Mouse (Mus musculus) heart, adult 11 months (tissue): Measurements from ENCODE around the gene Gdpd5.

Experiments used
- DNase-seq: peaks from one replicate; pipeline ENCODE4 v3.0.0; 2022

Gene Gdpd5

DNA sequence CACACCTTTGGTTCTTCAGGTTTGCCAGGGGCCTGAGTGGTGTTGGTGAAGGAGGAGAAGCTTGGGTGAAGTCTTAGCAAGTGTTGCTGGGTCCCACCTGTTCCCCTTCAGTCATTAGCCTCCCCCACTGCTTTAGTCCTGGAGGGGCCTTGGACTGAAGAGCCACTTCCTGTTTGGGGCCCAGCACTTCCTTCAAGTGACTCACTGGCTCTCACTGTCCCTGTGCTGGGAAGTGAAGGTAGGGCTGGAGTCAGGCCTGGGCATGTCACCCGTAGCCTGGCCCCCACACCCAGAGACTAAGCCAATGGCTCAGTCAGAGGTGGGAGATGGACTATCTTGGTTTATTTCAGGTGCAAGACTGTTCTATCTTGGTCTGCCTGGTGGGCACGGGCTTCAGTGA, 26.4 kb downstream of the Gdpd5 start:
- DNase-seq, result no peak

GRCm38 (mm10) chr7:99409441-99410222, 28.4 kb downstream of the Gdpd5 start:
- DNase-seq, result no peak

GRCm38 (mm10) chr7:99410315-99410714, 29.1 kb downstream of the Gdpd5 start:
- DNase-seq, result peak; percentile 96

DNA sequence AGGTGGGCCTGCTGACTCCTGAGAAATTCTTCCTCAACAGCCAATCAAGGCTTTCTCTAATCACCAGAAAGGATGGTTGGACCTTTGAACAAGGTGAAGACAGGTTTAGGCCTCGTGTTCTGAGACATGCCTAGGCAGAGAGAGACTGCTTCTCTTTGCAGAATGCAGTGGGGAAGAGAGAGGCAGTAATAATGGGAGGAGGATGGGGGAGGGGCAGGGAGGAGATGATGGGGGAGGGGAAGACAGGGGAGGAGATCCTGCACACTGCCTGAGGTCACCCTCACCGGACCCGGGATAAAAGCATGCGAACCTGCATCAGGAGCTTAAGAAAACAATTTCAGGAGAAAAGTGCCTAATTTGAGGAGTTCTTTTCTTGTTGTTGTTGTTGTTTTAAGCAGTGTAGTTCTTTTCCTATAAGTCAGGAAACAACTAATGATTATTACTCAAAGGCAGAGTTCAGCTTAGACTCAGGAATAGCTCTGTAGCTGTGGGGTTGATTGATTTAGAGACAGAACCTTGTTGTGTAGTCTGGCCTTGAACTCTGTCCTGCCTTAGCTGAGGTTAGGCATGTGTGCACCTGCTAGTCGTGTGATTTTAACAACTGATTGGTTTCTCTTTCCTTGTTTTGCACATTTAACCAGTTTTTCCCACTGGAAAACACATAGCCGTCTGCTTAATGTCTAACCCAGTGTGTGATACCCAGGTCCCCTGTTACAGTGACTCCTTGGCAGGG, 30.0 kb downstream of the Gdpd5 start:
- DNase-seq, result no peak

DNA sequence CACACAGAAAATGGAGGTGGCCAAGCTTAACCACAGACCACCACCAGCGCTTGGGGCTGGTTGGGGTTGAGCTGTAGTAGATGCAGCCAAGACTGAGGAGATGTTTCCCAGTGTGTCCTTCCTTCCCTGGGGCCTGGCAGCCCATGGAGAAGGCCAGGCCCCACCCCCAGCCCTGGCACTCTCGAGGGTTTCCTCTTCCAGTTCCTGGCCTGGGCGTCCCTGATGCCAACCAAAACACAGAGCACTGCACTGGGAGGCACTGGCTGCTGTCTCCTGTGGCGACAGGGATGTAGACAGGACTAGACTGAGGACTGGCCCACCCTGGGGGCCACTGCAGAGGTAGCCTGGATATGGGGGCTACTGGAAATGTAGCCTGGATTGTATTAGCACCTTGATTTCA, 33.8 kb downstream of the Gdpd5 start:
- DNase-seq, result peak; percentile 97

DNA sequence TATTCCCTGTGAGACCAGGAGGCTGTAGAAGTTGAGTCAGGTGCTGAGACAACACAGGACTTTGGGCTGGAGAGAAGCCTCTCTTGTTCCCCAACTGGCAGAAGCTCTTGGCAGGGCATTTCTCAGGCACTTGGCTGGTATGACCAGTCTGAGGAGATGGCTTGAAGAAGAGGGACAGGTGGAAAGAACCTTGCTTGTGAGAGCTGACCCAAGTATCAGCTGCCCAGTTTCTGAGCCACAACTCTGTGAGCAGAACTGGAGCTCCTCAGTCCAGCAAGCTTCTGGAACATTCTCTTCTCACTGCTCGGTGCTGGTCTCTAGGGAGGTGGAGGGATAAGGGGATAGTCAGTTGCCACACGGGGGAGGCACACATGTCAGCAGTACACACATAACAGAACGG, 38.1 kb downstream of the Gdpd5 start:
- peak; percentile 89 for DNase-seq

- no peak for DNase-seq
Observed at GRCm38 (mm10) chr7:99421006-99421405, 39.8 kb downstream of the Gdpd5 start.

DNA sequence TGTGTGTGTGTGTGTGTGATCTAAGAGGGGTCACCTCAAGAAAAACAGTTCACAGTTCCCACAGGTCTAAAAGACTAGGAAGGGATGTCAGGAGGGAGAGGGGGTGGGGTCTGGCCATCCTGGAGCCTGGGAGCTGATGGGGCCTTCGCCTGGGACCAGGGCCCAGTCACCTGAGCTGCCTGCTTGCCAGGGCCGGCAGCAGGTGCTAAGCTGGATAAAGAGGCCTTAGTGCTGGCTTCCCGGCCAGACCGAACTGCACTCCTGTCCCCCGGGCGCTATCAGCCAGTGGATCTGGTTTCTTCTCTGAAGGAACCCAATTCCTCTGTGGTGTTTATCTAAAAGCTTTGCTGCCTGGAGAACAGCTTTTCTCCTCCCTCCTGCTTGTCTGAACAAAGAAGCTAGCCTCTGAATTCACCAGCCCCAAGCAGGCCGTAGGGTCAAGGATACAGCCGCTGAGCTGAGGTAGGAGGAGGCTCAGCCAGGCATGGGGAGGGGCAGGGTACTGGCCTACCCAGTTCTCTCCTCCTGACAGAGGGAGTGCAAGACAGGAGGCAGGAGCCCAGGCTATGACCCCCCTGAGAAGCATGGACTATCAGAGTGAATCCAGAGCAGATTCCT, 43.4 kb downstream of the Gdpd5 start:
- no peak for DNase-seq

GRCm38 (mm10) chr7:99425706-99426105, 44.5 kb downstream of the Gdpd5 start:
- DNase-seq, result no peak

DNA sequence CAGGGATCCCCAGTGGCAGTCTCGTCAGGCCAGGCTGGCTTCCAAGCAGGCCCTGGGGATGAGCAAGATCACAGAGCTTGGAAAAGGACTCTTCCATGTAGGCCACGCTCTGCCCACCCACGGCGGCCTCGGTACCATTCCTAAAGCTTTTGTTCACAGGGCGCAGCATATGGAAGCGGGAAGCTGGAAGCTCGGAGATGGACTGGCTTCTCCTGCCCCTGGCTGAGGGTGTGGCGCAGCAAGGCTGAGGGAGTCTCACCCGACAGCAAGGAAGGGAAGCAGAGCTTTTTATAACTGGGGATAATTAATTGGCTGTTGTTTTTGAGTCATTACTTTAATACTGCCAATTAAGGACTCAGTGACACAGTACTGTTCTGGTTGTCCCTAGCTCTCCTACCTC, 45.8 kb downstream of the Gdpd5 start:
- no peak for DNase-seq

GRCm38 (mm10) chr7:99427987-99428386, 46.8 kb downstream of the Gdpd5 start:
- no peak for DNase-seq

- no peak for DNase-seq
Observed at GRCm38 (mm10) chr7:99428836-99429235, 47.6 kb downstream of the Gdpd5 start.

GRCm38 (mm10) chr7:99429786-99430185, 48.6 kb downstream of the Gdpd5 start:
- DNase-seq, result no peak

DNA sequence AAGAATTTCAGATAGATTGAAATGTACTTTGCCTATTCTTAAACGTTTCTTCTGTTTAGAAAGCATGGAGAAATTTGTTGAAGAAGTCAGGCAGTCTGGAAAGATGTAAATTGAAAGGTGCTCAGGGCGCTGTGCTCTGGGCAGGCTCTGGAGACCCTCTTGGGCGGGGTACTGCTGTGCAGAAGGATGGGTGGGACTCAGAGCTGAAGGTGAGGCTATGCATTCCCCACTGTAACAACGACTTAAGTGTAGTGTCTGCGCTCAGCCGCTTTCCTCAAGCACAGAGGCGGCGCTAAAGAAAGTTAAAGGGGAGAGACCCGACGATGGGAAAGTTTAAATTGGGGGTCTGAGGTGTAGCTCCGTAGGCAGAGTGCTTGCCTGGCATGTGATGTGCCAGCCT, 49.0 kb downstream of the Gdpd5 start:
- DNase-seq, result no peak

DNA sequence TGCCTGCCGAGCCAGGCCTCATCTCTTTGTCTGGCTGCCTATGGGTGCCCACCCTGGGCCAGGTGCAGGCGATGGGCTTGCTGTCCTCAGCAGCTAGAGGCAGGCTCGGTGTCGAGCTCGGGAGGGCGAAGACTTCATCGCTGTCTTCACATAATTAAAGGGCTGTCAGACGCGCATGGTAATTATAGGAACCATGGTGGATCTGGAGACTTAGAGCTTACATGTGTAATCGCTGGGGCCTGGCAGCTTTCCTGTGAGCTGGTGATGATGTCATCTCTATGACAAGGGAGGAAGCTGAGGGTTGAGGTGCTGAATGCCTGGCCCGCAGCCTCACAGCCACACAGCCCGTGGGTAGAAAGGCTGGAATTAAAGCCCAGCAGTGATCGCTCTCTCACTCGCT, 51.0 kb downstream of the Gdpd5 start:
- DNase-seq, result no peak

- DNase-seq, result no peak
Observed at GRCm38 (mm10) chr7:99432863-99433262, 51.6 kb downstream of the Gdpd5 start.

DNA sequence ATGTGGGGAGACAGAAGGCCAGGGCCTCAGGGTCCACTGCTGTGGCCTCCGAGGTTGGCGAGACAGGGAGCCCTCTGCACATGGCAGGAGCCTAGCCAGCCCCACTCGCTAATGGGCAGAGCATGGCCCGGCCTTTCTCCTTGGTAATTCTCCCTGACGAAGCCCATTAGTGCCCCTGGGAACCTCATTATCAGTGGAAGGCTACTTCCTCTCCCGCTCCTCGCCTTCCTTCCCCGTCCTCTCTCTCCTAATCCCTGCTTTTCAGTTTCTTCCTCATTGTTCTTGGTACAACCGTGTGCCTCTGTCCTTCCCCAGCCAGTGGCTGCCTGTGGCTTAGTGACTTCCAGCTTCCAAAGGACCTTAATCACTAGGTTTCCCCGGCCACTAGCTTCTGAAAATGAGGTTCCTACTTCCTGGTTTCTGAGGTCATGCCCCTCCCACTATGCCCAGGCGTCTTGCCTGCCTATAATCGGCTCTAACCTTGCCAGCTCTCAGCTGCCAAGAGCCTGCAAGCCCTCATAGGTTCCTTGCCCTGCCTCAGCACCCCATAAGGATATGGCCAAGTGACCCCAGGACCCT, 53.5 kb downstream of the Gdpd5 start:
- peak; percentile 90 for DNase-seq

DNA sequence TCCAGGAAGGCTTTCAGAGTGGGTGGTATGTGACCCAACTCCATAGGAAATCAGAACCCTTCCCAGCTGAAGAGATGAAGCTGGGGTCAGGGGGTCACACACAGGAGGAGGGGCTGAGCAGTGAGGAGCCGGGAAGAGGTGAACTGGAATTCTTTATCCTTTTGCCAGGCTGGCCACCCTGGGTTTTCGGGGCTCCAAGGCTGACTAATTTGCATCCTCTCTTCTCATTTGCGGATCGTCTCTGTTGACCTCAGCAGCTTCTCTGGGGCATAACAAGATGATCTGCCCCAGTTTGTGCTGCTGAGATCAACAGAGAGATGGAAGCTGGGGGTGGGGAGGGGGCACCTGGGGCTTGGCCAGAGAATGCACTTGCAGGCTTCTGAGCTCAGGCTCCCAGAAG, 55.3 kb downstream of the Gdpd5 start:
- DNase-seq, result no peak

- DNase-seq, result peak; percentile 88
Observed at GRCm38 (mm10) chr7:99438881-99439280, 57.7 kb downstream of the Gdpd5 start.

DNA sequence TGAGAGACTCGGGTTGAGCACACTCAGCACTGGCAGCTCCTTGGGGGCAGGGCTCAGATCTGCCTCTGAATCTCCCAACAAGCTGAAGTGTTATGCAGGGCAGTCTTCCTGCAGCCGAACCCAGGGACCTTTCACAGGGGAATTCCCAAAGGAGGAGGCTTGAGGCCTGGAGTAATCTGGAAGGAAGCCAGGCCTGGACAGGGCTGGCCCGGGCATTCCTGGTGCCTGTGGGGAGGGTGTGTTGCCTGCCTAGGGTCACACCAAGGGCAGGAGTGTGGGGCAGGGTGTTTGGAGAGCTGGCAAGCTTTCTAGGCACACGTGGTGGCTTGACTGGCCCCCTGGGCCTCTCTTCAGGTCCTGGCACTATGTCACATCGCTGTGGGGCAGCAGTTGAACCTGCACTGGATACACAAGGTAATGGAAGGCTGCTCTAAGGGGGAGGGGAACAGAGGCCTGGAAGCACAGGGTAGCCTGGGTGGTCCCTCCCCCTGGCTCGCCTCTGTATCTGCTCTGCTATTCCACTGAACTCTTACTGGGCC, 60.4 kb downstream of the Gdpd5 start:
- peak; percentile 99 for DNase-seq

- DNase-seq, result no peak
Observed at GRCm38 (mm10) chr7:99443164-99443563, 62.0 kb downstream of the Gdpd5 start.

GRCm38 (mm10) chr7:99444012-99444411, 62.8 kb downstream of the Gdpd5 start:
- DNase-seq, result no peak

DNA sequence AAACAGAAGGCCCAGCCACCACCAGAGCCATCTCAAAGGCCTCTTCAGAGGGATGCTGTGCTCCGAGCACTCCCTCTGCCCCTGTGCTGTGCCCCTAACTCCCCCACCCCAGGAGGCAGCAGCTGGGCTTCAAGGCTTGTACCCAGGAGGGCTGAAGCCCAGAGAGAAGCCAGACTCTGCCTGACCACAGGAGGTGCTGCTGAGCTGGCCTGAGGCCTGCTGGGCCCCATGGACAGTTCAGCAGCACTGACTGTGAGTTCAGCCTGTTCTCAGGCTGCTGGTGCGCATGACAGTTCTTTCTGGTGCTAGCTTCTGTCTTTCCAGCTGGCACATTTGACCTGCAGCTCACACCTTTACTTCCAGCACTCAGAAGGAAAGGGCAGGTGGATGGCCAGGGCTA, 64.6 kb downstream of the Gdpd5 start:
- no peak for DNase-seq
